Comparison of ENCODE assay signal across 8 mouse cellular contexts in genomic region chr11:116852891-116853511, GRCm38 (mm10). TPM values are rescaled to one million over a fixed set of nuclear protein-coding genes. Genes with fewer than 3 reads are reported as not detected.
A peak's percentile ranks its signal among the peaks of the same experiment; 100 is the strongest.
DNase-seq lines count a peak whose midpoint lies in the region; ATAC-seq and TF ChIP-seq lines count a peak whose summit lies in the region.

Srsf2 (minus strand) TSS chr11:116853094.

- under 1% methylated on average over 74 of the region's 74 CpGs for WGBS in embryonic facial prominence, embryonic 13.5 days
- under 1% methylated on average over 74 of the region's 74 CpGs for WGBS in heart, adult 2 months
- WGBS in limb, embryonic 14.5 days: 0% methylated on average over 28 of the region's 74 CpGs
- 1% methylated on average over 59 of the region's 74 CpGs for WGBS in midbrain, postnatal 0 days

- TF ChIP-seq POLR2A in heart, adult 2 months (IDR thresholded peaks at IDR 0.05; ENCODE audit: insufficient read depth, low read depth, low read length): peak; percentile 99
- peak; percentile 100 for TF ChIP-seq POLR2A in limb, embryonic 14.5 days (IDR thresholded peaks at IDR 0.05; ENCODE audit: borderline replicate concordance, extremely low read depth, insufficient read depth, insufficient read length)

- peak within 1 kb of the TSS; percentile 96 for H3K4me3 ChIP-seq in embryonic facial prominence, embryonic 13.5 days
- peak within 1 kb of the TSS; percentile 81 for H3K4me3 ChIP-seq in heart, adult 2 months
- H3K4me3 ChIP-seq in limb, embryonic 14.5 days (replicated peaks; ENCODE audit: low read length): peak within 1 kb of the TSS; percentile 100
- H3K4me3 ChIP-seq in midbrain, postnatal 0 days (ENCODE audit: low read depth, low read length): peak within 1 kb of the TSS; percentile 73

- intact Hi-C loops in heart, adult 2 months (cut with DNase I): no loop called here

- TF ChIP-seq CTCF in heart, adult 2 months (IDR thresholded peaks at IDR 0.05): no peak
- TF ChIP-seq CTCF in midbrain, postnatal 0 days (IDR thresholded peaks at IDR 0.05): no peak

- no peaks in the 10 kb centered on the region for H3K9me3 ChIP-seq in embryonic facial prominence, embryonic 13.5 days
- H3K9me3 ChIP-seq in limb, embryonic 14.5 days (ENCODE audit: control insufficient read depth, low read length): no peaks in the 10 kb centered on the region
- no peaks in the 10 kb centered on the region for H3K9me3 ChIP-seq in midbrain, postnatal 0 days (ENCODE audit: low read length)

- TF ChIP-seq EP300 in heart, adult 2 months (IDR thresholded peaks at IDR 0.05; ENCODE audit: insufficient read depth, low read depth, low read length): peak; percentile 62; the same call in 1 of the 2 replicates

- H3K36me3 ChIP-seq in embryonic facial prominence, embryonic 13.5 days: peaks cover 38% of the 10 kb centered on the region
- peaks cover 34% of the 10 kb centered on the region for H3K36me3 ChIP-seq in heart, adult 2 months (ENCODE audit: control insufficient read depth, insufficient read depth, low read length)
- peaks cover 45% of the 10 kb centered on the region for H3K36me3 ChIP-seq in limb, embryonic 14.5 days (ENCODE audit: control insufficient read depth, insufficient read depth, low read length)
- H3K36me3 ChIP-seq in midbrain, postnatal 0 days (ENCODE audit: insufficient read depth, low read length): peaks cover 11% of the 10 kb centered on the region; the same call in 1 of the 2 replicates

- no peaks in the 10 kb centered on the region for H3K27me3 ChIP-seq in embryonic facial prominence, embryonic 13.5 days
- H3K27me3 ChIP-seq in heart, adult 2 months (ENCODE audit: control insufficient read depth, insufficient read depth, low read length): no peaks in the 10 kb centered on the region
- no peaks in the 10 kb centered on the region for H3K27me3 ChIP-seq in limb, embryonic 14.5 days (ENCODE audit: control insufficient read depth, insufficient read depth, low read length)
- no peaks in the 10 kb centered on the region for H3K27me3 ChIP-seq in midbrain, postnatal 0 days (ENCODE audit: insufficient read depth, low read length)

- H3K4me1 ChIP-seq in embryonic facial prominence, embryonic 13.5 days: peaks cover 29% of the 10 kb centered on the region
- peaks cover 7% of the 10 kb centered on the region for H3K4me1 ChIP-seq in heart, adult 2 months (ENCODE audit: control insufficient read depth, insufficient read depth, low read length)
- H3K4me1 ChIP-seq in limb, embryonic 14.5 days (ENCODE audit: control insufficient read depth, insufficient read depth, low read length): peaks cover 12% of the 10 kb centered on the region
- H3K4me1 ChIP-seq in midbrain, postnatal 0 days (ENCODE audit: insufficient read depth, low read length): peaks cover 11% of the 10 kb centered on the region; the same call in 1 of the 2 replicates

- peak; percentile 87 for ATAC-seq in embryonic facial prominence, embryonic 13.5 days (ENCODE audit: insufficient number of reproducible peaks, insufficient read depth, low FRiP score, low TSS enrichment, low read depth)
- ATAC-seq in limb, embryonic 14.5 days (ENCODE audit: low FRiP score, low read depth): peak; percentile 86
- ATAC-seq in midbrain, postnatal 0 days (ENCODE audit: low FRiP score): peak; percentile 91

- H3K4me2 ChIP-seq in embryonic facial prominence, embryonic 13.5 days: peak within 1 kb of the TSS; percentile 66
- peak within 1 kb of the TSS; percentile 76 for H3K4me2 ChIP-seq in limb, embryonic 14.5 days (replicated peaks; ENCODE audit: low read depth, low read length, severe bottlenecking)
- peak within 1 kb of the TSS; percentile 51 for H3K4me2 ChIP-seq in midbrain, postnatal 0 days (ENCODE audit: low read depth, low read length, poor library complexity, severe bottlenecking)

- H3K27ac ChIP-seq in embryonic facial prominence, embryonic 13.5 days: peak within 1 kb of the TSS; percentile 99
- H3K27ac ChIP-seq in heart, adult 2 months: peak within 1 kb of the TSS; percentile 98
- peak within 1 kb of the TSS; percentile 97 for H3K27ac ChIP-seq in limb, embryonic 14.5 days (replicated peaks; ENCODE audit: low read depth, low read length)
- peak within 1 kb of the TSS; percentile 98 for H3K27ac ChIP-seq in midbrain, postnatal 0 days (ENCODE audit: low read depth, low read length)

- no peaks in the 10 kb centered on the region for H3K79me2 ChIP-seq in heart, adult 2 months (replicated peaks; ENCODE audit: control insufficient read depth, insufficient read depth, low read length)

- peak within 1 kb of the TSS; percentile 99 for H3K9ac ChIP-seq in embryonic facial prominence, embryonic 13.5 days
- peak within 1 kb of the TSS; percentile 98 for H3K9ac ChIP-seq in heart, adult 2 months (ENCODE audit: low read depth, low read length)
- peak within 1 kb of the TSS; percentile 95 for H3K9ac ChIP-seq in limb, embryonic 14.5 days (ENCODE audit: low read depth, low read length, severe bottlenecking)
- peak within 1 kb of the TSS; percentile 91 for H3K9ac ChIP-seq in midbrain, postnatal 0 days (replicated peaks; ENCODE audit: low read length, poor library complexity, severe bottlenecking)

- DNase-seq in 3134 (ENCODE audit: extremely low read depth, insufficient read length, low spot score): peak; percentile 97
- peak; percentile 95 to 97 for DNase-seq in adrenal gland, postnatal 36 days
- peak; percentile 97 to 98 for DNase-seq in heart, adult 2 months
- peak; percentile 96 for DNase-seq in kidney, adult 9 months
- DNase-seq in limb, embryonic 14.5 days (ENCODE audit: low spot score): peak; percentile 96
- peak; percentile 97 for DNase-seq in midbrain, postnatal 0 days (ENCODE audit: low spot score)
- DNase-seq in spleen, postnatal 14 days (ENCODE audit: low spot score in 2 of 2): peak; percentile 95 to 96

RNA-seq across cellular contexts. Expression of gene Srsf2, which starts in this region (rescaled TPM):
- total RNA-seq in adrenal gland, postnatal 36 days (2021): 100 to 1,000 TPM; 235 to 275 TPM
- polyA plus RNA-seq in embryonic facial prominence, embryonic 13.5 days (2015; fragmentation: Nextera tagmentation; extraction: Ambion mirVana): 784 and 830 TPM in 2 replicates
- total RNA-seq in heart, adult 2 months (2021): 100 to 1,000 TPM in 1 of 2 experiments, 10 to 100 TPM in 1; 91.4 to 104 TPM
- 158 and 165 TPM in 2 replicates for polyA plus RNA-seq in heart, adult 2 months (2012; rRNA removed)
- polyA plus RNA-seq in limb, embryonic 14.5 days (2012; rRNA removed): 791 and 910 TPM in 2 replicates
- polyA plus RNA-seq in limb, embryonic 14.5 days (2014; fragmentation: Nextera tagmentation; extraction: Ambion mirVana): 776 and 780 TPM in 2 replicates
- 196 and 259 TPM in 2 replicates for total RNA-seq in midbrain, postnatal 0 days (2014; rRNA removed)
- polyA plus RNA-seq in midbrain, postnatal 0 days (2015; fragmentation: Nextera tagmentation; extraction: Ambion mirVana): 460 and 484 TPM in 2 replicates

Comparison
In these comparisons a context has a peak if more than half of its experiments do, and no peak if none do; other contexts are left out.
1. Peak in every context shown above with its lines: DNase-seq, ATAC-seq, H3K4me3 ChIP-seq and H3K27ac ChIP-seq.